In genomic region chr9:71974541-71974959, GRCm38 (mm10) we compare ENCODE assay signal across 9 mouse cellular contexts.
A peak's percentile ranks its signal among the peaks of the same experiment; 100 is the strongest.
DNase-seq lines count a peak whose midpoint lies in the region; ATAC-seq lines count a peak whose summit lies in the region.
"Had no signal": no experiment of that assay in that cellular context is flagged by ENCODE, and none has a peak within 500 bp of the region (broad histone marks: within the 10 kb centered on the region; RNA-seq: fewer than 3 reads in every experiment).

No protein-coding gene starts in this region.

- DNase-seq in lung, postnatal 14 days, result no peak
- peak; percentile 48 for DNase-seq in embryo, embryonic 11.5 days (ENCODE audit: low read depth, low spot score)
- DNase-seq in retina, embryonic 14.5 days (ENCODE audit: low spot score), result peak; percentile 65
- no peak for DNase-seq in left cerebral cortex, adult 18-20 months (ENCODE audit: low spot score in 2 of 2)
- DNase-seq: thymus, adult 2 months had no signal

- H3K36me3 ChIP-seq in lung, embryonic 16.5 days (ENCODE audit: control insufficient read depth, insufficient read depth, low read length), result no peaks in the 10 kb centered on the region; the same call in 1 of the 2 replicates
- no peaks in the 10 kb centered on the region for H3K36me3 ChIP-seq in hindbrain, embryonic 13.5 days

- H3K4me2 ChIP-seq in lung, embryonic 16.5 days (ENCODE audit: low read depth, low read length), result no peak overlapping the region
- H3K4me2 ChIP-seq in hindbrain, embryonic 13.5 days, result peak overlapping the region; percentile 16; the same call in 1 of the 2 replicates

- no peak overlapping the region for H3K4me3 ChIP-seq in lung, embryonic 16.5 days (ENCODE audit: low read length)
- no peak overlapping the region for H3K4me3 ChIP-seq in hindbrain, embryonic 13.5 days
- H3K4me3 ChIP-seq: myocyte had no signal

- no peaks in the 10 kb centered on the region for H3K9me3 ChIP-seq in lung, embryonic 16.5 days (ENCODE audit: control insufficient read depth, low read length)
- no peaks in the 10 kb centered on the region for H3K9me3 ChIP-seq in hindbrain, embryonic 13.5 days

- no peaks in the 10 kb centered on the region for H3K27me3 ChIP-seq in lung, embryonic 16.5 days (ENCODE audit: control insufficient read depth, insufficient read depth, low read depth, low read length)
- no peaks in the 10 kb centered on the region for H3K27me3 ChIP-seq in hindbrain, embryonic 13.5 days

- H3K4me1 ChIP-seq in lung, embryonic 16.5 days (replicated peaks; ENCODE audit: control insufficient read depth, insufficient read depth, low read length), result peaks cover 6% of the 10 kb centered on the region
- peaks cover 41% of the 10 kb centered on the region for H3K4me1 ChIP-seq in hindbrain, embryonic 13.5 days (replicated peaks)

- ATAC-seq in lung, embryonic 16.5 days (ENCODE audit: low read depth), result peak; percentile 74
- ATAC-seq in hindbrain, embryonic 13.5 days (ENCODE audit: low FRiP score), result peak; percentile 53; the same call in 1 of the 2 replicates
- ATAC-seq in frontal cortex, adult (ENCODE audit: low TSS enrichment), result no peak

- no peak overlapping the region for H3K9ac ChIP-seq in lung, embryonic 16.5 days (ENCODE audit: low read length)
- H3K9ac ChIP-seq in hindbrain, embryonic 13.5 days, result no peak overlapping the region

- WGBS in lung, embryonic 16.5 days, result 23% methylated on average over 2 of the region's 2 CpGs
- WGBS in hindbrain, embryonic 13.5 days, result 7% methylated on average over 2 of the region's 2 CpGs

- H3K27ac ChIP-seq in lung, embryonic 16.5 days (ENCODE audit: low read length), result no peak overlapping the region
- H3K27ac ChIP-seq in hindbrain, embryonic 13.5 days, result peak overlapping the region; percentile 81

Comparison
In these comparisons a context has a peak if more than half of its experiments do, and no peak if none do; other contexts are left out.
1. DNase-seq: peak in embryo, embryonic 11.5 days (single experiment) and retina, embryonic 14.5 days (single experiment); none in lung, postnatal 14 days (single experiment) and left cerebral cortex, adult 18-20 months (0 of 2).